Mouse (Mus musculus) stomach, postnatal 0 days (tissue): ENCODE data around the gene Borcs6.

Source experiments
- CTCF ChIP-seq: IDR thresholded peaks from 2 replicates; pipeline ENCODE4 v1.5.1; 2016; ENCODE audit warnings: antibody characterized with exemption, low read depth, mild to moderate bottlenecking, moderate library complexity
- EP300 ChIP-seq: optimal IDR thresholded peaks from 2 replicates; pipeline ENCODE3; 2016; ENCODE audit warnings: antibody characterized with exemption

GRCm38 (mm10) chr11:69078041-69078440 lies 18.5 kb downstream of the Borcs6 start:
- TF ChIP-seq CTCF = no peak
- no peak for TF ChIP-seq EP300
